Mouse (Mus musculus): ENCODE measurements at regions not wholly inside any gene's neighbourhood (a gene's known extent, or its start where the extent isn't known, plus 50 kb on each side); places are given as distances from the start of the nearest gene placed in this dataset.
A peak's percentile ranks its signal among the peaks of the same experiment; 100 is the strongest.
"Not testable (repeated sequence)": the region's sequence is repeated elsewhere in the genome, so short reads cannot be mapped to it uniquely, and the experiment has no call there.

DNA sequence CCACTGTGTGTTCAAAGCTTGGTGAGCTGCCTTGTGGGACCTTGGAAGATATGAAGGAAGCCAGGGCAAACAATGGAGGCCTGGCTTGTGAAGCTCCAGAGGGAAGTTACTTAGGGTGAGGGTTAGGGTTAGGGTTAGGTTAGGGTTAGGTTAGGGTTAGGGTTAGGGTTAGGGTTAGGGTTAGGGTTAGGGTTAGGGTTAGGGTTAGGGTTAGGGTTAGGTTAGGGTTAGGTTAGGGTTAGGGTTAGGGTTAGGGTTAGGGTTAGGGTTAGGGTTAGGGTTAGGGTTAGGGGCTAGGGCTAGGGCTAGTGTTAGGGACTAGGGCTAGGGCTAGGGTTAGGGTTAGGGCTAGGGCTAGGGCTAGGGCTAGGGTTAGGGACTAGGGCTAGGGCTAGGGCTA is 329.7 kb downstream of the Ajap1 start:
- DNase-seq (ENCODE audit: low spot score); H3K9ac ChIP-seq; H3K36me3 ChIP-seq (replicated peaks; ENCODE audit: control insufficient read depth, insufficient read depth); H3K4me3 ChIP-seq (replicated peaks; ENCODE audit: low read length); H3K9me3 ChIP-seq (ENCODE audit: control insufficient read depth, low read length); H3K4me2 ChIP-seq (replicated peaks); H3K27ac ChIP-seq; H3K27me3 ChIP-seq (ENCODE audit: control insufficient read depth, insufficient read depth, low read length); H3K4me1 ChIP-seq (replicated peaks; ENCODE audit: control insufficient read depth, insufficient read depth, low read length): not testable (repeated sequence)
- ATAC-seq (ENCODE audit: low FRiP score) = peak; percentile 82; the same call in 1 of the 2 replicates

DNA sequence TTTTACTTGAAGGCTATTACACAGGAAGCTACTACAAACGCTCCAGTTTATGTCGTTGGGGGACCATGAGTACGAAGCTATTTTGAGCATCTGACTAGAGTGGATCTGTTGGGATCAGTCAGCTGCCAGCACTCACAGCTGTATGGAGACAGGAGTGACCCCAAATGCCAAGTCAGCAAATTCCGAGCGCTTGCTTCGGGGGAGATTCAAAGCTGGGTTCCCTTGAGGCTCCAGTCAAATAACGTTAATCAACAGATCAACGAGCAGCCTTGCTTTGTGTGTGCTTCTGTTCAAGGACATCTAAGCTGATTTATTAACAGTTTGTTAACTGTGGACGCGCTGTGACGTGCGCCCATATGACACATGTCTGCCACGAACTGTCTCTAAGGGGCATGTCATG is 349.5 kb downstream of the Ajap1 start:
- 56% methylated on average over 13 of the region's 13 CpGs for WGBS
- no peak overlapping the region; the same call in 1 of the 2 replicates for H3K27ac ChIP-seq
- no peak overlapping the region for H3K9ac ChIP-seq
- H3K4me1 ChIP-seq (replicated peaks; ENCODE audit: control insufficient read depth, insufficient read depth, low read length) = 0 out of 2 replicates have a peak, but pooled peaks cover 4% of the 10 kb centered on the region
- peak; percentile 29 for DNase-seq (ENCODE audit: low spot score)
- no peaks in the 10 kb centered on the region for H3K9me3 ChIP-seq (ENCODE audit: control insufficient read depth, low read length)
- no peak overlapping the region for H3K4me2 ChIP-seq (replicated peaks)
- ATAC-seq (ENCODE audit: low FRiP score) = no peak
- no peak overlapping the region for H3K4me3 ChIP-seq (replicated peaks; ENCODE audit: low read length)
- no peaks in the 10 kb centered on the region for H3K27me3 ChIP-seq (ENCODE audit: control insufficient read depth, insufficient read depth, low read length)
- H3K36me3 ChIP-seq (replicated peaks; ENCODE audit: control insufficient read depth, insufficient read depth) = no peaks in the 10 kb centered on the region

DNA sequence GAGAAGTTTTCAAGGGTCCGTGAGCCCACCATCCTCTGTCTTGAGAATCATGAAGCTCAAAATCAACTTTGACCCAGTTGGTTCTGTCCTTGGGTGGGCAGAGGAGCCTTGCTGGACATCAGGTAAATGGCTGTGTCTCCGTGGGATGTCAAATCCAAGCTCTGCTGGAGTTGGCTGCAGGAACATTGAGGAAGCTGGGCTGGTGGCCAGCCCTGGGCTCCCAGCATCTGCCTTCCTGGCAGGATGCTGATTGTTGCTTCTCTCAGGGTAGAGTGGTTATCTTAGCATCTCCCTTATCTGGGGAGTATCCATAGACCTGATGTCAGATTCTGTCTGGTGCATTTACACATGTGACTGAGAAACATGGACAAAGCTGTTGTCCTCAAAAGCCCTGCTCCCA is 353.3 kb downstream of the Ajap1 start:
- H3K9ac ChIP-seq = no peak overlapping the region
- WGBS = 76% methylated on average over 2 of the region's 2 CpGs
- no peaks in the 10 kb centered on the region for H3K27me3 ChIP-seq (ENCODE audit: control insufficient read depth, insufficient read depth, low read length)
- ATAC-seq (ENCODE audit: low FRiP score) (no peak), DNase-seq (ENCODE audit: low spot score) (no peak)
- no peaks in the 10 kb centered on the region for H3K9me3 ChIP-seq (ENCODE audit: control insufficient read depth, low read length)
- H3K4me2 ChIP-seq (replicated peaks) = no peak overlapping the region
- no peak overlapping the region for H3K27ac ChIP-seq
- no peaks in the 10 kb centered on the region for H3K36me3 ChIP-seq (replicated peaks; ENCODE audit: control insufficient read depth, insufficient read depth)
- H3K4me3 ChIP-seq (replicated peaks; ENCODE audit: low read length) = no peak overlapping the region
- H3K4me1 ChIP-seq (replicated peaks; ENCODE audit: control insufficient read depth, insufficient read depth, low read length) = 0 out of 2 replicates have a peak, but pooled peaks cover 4% of the 10 kb centered on the region

DNA sequence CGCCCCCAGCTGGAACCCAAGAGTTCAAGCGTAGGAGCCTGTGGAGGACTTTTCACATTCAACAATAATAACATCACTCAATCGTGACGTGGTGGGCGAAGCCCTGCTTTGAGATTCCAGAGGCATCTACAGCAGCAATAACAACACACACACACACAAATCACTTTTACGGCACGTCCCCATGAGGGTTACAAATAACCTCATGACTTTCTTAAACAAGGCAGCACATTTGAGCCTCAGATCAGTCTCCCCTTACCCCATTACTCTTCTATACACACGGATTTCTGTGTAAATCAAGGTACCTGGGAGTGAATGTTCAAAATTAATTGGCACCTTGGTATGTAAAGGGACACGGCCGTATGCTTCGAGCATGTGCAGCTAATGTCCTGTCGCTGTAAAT is 354.4 kb downstream of the Ajap1 start:
- Histone ChIP-seq H3K27ac (no peak overlapping the region), H3K9ac (no peak overlapping the region), H3K4me3 (replicated peaks; ENCODE audit: low read length) (no peak overlapping the region), H3K27me3 (ENCODE audit: control insufficient read depth, insufficient read depth, low read length) (no peaks in the 10 kb centered on the region), H3K36me3 (replicated peaks; ENCODE audit: control insufficient read depth, insufficient read depth) (no peaks in the 10 kb centered on the region), H3K4me1 (replicated peaks; ENCODE audit: control insufficient read depth, insufficient read depth, low read length) (no peaks in the 10 kb centered on the region), H3K9me3 (ENCODE audit: control insufficient read depth, low read length) (no peaks in the 10 kb centered on the region), H3K4me2 (replicated peaks) (no peak overlapping the region)
- 85% methylated on average over 12 of the region's 12 CpGs for WGBS
- no peak for DNase-seq (ENCODE audit: low spot score)
- ATAC-seq (ENCODE audit: low FRiP score) = no peak

DNA sequence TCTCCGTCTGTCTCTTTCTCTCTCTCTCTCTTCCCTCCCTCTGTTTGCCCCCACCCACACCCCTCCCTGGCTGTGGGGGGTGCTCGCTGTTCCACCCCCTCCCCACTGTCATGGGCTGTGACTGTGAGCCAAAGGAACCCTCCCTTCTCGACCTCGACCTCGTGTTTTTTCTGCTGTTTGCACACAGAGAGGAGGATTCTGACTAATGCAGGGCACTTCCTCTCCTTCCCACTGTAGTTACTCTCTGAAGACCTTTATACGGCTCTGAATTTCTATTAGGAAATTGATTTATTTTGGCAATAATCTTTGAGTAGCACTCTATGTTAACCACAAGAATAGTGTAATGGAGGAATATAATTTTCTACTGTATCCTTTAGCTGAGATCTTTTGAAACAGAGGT is 362.1 kb downstream of the Ajap1 start:
- Histone ChIP-seq H3K27me3 (ENCODE audit: control insufficient read depth, insufficient read depth, low read length) (no peaks in the 10 kb centered on the region), H3K36me3 (replicated peaks; ENCODE audit: control insufficient read depth, insufficient read depth) (no peaks in the 10 kb centered on the region), H3K27ac (no peak overlapping the region), H3K4me3 (replicated peaks; ENCODE audit: low read length) (no peak overlapping the region), H3K4me1 (replicated peaks; ENCODE audit: control insufficient read depth, insufficient read depth, low read length) (0 out of 2 replicates have a peak, but pooled peaks cover 1% of the 10 kb centered on the region), H3K9ac (no peak overlapping the region), H3K9me3 (ENCODE audit: control insufficient read depth, low read length) (no peaks in the 10 kb centered on the region), H3K4me2 (replicated peaks) (no peak overlapping the region)
- no peak for DNase-seq (ENCODE audit: low spot score)
- WGBS = 63% methylated on average over 6 of the region's 6 CpGs
- ATAC-seq (ENCODE audit: low FRiP score) = no peak

DNA sequence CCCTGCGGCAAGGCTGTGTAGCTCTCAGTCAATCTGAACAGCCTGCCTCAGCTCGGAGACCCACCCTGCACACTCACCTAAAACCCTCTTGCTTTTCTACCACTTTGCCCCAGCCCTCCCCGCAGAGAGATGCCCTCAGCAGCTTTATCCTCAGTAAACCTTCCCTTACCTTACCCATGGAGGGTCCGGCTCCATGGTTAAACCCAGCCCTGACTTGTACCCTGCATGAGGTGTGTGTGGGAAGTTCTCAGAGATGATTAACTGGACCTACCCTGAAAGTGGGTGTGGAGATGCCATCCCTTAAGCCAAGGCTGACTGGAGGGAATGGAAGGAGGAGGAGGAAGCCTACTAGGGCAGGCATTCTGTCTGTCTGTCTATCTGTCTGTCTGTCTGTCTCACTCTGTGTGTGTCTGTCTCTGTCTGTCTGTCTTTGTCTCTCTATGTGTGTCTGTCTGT is 362.9 kb downstream of the Ajap1 start:
- Histone ChIP-seq H3K4me3 (replicated peaks; ENCODE audit: low read length) (no peak overlapping the region), H3K9ac (no peak overlapping the region), H3K9me3 (ENCODE audit: control insufficient read depth, low read length) (no peaks in the 10 kb centered on the region), H3K36me3 (replicated peaks; ENCODE audit: control insufficient read depth, insufficient read depth) (no peaks in the 10 kb centered on the region), H3K4me1 (replicated peaks; ENCODE audit: control insufficient read depth, insufficient read depth, low read length) (0 out of 2 replicates have a peak, but pooled peaks cover 10% of the 10 kb centered on the region), H3K4me2 (replicated peaks) (no peak overlapping the region), H3K27ac (no peak overlapping the region), H3K27me3 (ENCODE audit: control insufficient read depth, insufficient read depth, low read length) (no peaks in the 10 kb centered on the region)
- ATAC-seq (ENCODE audit: low FRiP score) (no peak), DNase-seq (ENCODE audit: low spot score) (no peak)
- 63% methylated on average over 4 of the region's 4 CpGs for WGBS

DNA sequence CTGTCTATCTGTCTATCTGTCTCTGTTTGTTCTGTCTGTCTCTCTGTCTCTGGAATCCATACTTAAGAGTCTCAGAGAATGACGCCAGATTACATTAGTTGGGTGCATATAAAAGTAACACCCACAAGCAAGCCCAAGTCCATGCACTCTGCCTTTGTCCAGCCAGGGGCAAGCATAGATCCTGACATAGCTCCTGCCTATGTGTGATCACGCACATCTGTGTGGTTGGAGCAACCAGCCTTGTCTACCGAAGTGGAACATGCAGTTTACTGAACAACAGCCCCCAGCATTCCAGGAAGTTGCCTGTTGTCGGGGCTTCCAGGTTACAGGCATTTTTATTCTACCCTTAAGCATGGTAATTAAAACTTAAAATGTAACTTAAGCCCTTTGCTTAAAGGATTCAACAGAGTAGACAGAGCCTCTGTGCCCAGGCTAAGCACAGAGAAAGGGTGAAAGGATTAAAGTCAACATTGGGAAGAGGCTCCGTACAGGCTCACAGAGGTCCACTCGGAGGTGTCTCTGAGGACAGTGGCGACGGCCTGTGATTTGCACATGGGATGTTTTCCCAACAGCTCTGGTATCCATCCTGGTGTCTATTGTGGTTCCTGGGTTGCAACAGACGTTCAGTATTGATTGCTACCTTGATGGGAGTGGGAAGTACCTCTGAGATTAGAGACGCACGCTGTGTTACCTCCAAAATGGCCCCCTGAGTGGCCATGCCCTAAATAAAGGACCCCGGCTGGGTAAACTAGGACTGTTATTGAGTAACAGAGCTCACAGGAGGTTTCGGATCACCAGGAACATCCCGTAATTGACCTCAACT is 363.6 kb downstream of the Ajap1 start:
- no peaks in the 10 kb centered on the region for H3K9me3 ChIP-seq (ENCODE audit: control insufficient read depth, low read length)
- no peaks in the 10 kb centered on the region for H3K36me3 ChIP-seq (replicated peaks; ENCODE audit: control insufficient read depth, insufficient read depth)
- H3K4me2 ChIP-seq (replicated peaks) = no peak overlapping the region
- no peaks in the 10 kb centered on the region for H3K27me3 ChIP-seq (ENCODE audit: control insufficient read depth, insufficient read depth, low read length)
- no peak overlapping the region for H3K4me3 ChIP-seq (replicated peaks; ENCODE audit: low read length)
- no peak for DNase-seq (ENCODE audit: low spot score)
- 0 out of 2 replicates have a peak, but pooled peaks cover 10% of the 10 kb centered on the region for H3K4me1 ChIP-seq (replicated peaks; ENCODE audit: control insufficient read depth, insufficient read depth, low read length)
- H3K9ac ChIP-seq = no peak overlapping the region
- H3K27ac ChIP-seq = no peak overlapping the region
- WGBS = 65% methylated on average over 14 of the region's 14 CpGs
- ATAC-seq (ENCODE audit: low FRiP score) = no peak

DNA sequence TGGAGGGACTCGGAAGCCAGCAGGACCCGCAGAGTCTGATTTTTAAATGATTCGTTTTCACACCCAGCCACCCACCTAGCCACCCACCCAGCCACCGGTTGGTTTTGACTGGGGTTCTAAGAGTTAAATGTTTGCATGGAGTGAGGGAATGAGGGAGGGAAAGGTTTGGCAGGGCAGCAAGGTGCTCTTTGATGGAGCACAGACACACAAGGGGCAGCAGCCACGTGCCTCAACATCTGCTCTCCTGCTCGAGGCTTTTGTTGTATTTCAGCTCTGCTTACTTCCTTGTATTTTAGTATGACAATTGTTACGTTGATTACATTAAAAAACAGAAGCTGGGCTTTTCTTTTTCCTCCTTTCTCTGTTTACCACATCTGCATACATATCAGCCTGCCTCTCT is 367.6 kb downstream of the Ajap1 start:
- Histone ChIP-seq H3K9me3 (ENCODE audit: control insufficient read depth, low read length) (peaks cover 4% of the 10 kb centered on the region; the same call in 1 of the 2 replicates), H3K9ac (no peak overlapping the region), H3K4me3 (replicated peaks; ENCODE audit: low read length) (no peak overlapping the region), H3K4me1 (replicated peaks; ENCODE audit: control insufficient read depth, insufficient read depth, low read length) (peaks cover 10% of the 10 kb centered on the region; the same call in 1 of the 2 replicates), H3K27me3 (ENCODE audit: control insufficient read depth, insufficient read depth, low read length) (no peaks in the 10 kb centered on the region), H3K27ac (no peak overlapping the region), H3K4me2 (replicated peaks) (no peak overlapping the region), H3K36me3 (replicated peaks; ENCODE audit: control insufficient read depth, insufficient read depth) (no peaks in the 10 kb centered on the region)
- DNase-seq (ENCODE audit: low spot score) (no peak), ATAC-seq (ENCODE audit: low FRiP score) (no peak)
- 44% methylated on average over 7 of the region's 7 CpGs for WGBS

DNA sequence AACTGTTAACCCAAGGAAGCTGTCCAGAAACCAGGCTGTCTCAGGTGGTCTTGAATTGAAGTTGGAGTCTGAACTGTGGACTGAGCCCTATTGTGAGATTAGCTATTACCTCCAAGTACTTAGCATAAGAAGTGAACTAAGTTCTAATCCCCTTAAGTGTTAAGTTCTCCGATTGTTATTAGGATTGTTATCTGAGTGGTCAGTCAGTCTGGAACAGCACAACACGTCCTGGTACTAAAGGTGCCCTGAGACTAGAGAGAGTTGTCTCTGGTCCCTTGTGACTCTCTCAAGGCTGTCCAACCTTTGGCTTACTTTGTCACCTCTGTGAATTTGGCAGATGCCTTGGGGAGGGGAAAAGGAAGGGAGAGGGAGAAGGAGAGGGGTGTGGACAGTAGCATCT is 369.0 kb downstream of the Ajap1 start:
- Histone ChIP-seq H3K27me3 (ENCODE audit: control insufficient read depth, insufficient read depth, low read length) (no peaks in the 10 kb centered on the region), H3K27ac (no peak overlapping the region), H3K4me1 (replicated peaks; ENCODE audit: control insufficient read depth, insufficient read depth, low read length) (peaks cover 10% of the 10 kb centered on the region; the same call in 1 of the 2 replicates), H3K4me2 (replicated peaks) (no peak overlapping the region), H3K36me3 (replicated peaks; ENCODE audit: control insufficient read depth, insufficient read depth) (no peaks in the 10 kb centered on the region), H3K9ac (no peak overlapping the region), H3K9me3 (ENCODE audit: control insufficient read depth, low read length) (peaks cover 4% of the 10 kb centered on the region; the same call in 1 of the 2 replicates), H3K4me3 (replicated peaks; ENCODE audit: low read length) (no peak overlapping the region)
- ATAC-seq (ENCODE audit: low FRiP score) (no peak), DNase-seq (ENCODE audit: low spot score) (no peak)
- WGBS = 83% methylated on average over 2 of the region's 2 CpGs

All from hindbrain, embryonic 14.5 days (tissue).